Mouse (Mus musculus) kidney, adult 9 months (tissue): Measurements from ENCODE around the gene Arfrp1.
A peak's percentile ranks its signal among the peaks of the same experiment; 100 is the strongest.

Experiments used
- DNase-seq: peaks from one replicate; pipeline ENCODE4 v3.0.0; 2022

Arfrp1 gene

DNA sequence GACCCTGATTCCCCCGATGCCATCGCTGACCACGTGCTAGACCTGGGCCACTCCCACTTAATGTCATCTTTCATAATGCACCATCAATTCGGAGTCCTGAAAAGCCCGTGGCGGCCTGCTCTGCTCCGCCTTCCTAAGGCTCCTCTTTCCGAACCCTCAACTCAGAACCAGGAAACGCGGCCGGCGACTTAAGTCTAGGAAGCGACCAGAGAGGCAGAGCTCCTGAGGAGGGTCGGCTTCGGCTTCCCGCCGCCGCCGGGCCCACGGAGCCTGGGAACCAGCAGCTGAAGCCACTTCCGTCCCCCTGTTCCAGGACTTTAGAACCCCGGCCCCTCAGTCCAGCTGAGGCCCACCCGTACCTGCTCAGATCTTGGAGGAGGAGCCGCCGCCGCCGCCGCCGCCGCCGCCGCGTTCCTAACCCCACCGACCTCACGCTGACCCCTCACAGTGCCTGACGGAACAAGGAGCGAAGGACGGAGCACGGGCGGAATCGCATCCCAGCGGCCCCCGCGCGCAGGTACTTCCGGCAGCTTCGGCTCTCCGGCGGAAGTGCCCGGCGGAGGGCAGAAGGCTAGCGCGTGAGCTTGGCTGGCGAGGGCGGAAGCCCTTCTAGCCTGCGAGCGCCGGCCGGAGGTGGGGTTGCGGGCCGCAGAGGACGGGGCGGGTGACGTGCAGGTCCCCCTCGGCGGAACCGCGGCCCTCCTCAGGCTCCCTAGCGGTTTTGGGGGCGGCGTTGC lies at the start of gene Arfrp1, which contains the start of gene Zgpat:
Gene Arfrp1, minus strand, starts transcription at position 545 of the 737 bp plus-strand sequence.
Gene Zgpat, plus strand, starts transcription at position 69 of the 737 bp plus-strand sequence.
- peak; percentile 89 for DNase-seq

DNA sequence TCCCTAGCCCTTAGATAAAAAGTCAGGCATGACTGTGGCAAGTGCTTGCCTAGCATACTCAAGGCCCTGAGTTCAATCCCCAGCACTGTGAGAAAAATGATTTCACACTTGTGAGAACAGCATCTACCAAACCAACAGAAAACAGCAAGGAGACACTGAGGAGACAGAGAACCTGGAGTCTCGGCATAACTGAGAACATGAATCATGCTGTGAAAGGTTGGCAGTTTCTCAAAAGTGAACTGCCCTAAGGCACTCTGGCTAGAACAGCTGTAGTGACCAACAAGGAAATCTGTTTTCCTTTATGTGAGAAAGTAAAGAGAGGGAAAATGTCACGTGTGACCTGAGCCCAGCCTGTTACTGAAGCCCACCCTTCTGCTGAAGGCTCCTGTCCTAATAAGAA lies 47.9 kb upstream of the Arfrp1 start:
- no peak for DNase-seq

DNA sequence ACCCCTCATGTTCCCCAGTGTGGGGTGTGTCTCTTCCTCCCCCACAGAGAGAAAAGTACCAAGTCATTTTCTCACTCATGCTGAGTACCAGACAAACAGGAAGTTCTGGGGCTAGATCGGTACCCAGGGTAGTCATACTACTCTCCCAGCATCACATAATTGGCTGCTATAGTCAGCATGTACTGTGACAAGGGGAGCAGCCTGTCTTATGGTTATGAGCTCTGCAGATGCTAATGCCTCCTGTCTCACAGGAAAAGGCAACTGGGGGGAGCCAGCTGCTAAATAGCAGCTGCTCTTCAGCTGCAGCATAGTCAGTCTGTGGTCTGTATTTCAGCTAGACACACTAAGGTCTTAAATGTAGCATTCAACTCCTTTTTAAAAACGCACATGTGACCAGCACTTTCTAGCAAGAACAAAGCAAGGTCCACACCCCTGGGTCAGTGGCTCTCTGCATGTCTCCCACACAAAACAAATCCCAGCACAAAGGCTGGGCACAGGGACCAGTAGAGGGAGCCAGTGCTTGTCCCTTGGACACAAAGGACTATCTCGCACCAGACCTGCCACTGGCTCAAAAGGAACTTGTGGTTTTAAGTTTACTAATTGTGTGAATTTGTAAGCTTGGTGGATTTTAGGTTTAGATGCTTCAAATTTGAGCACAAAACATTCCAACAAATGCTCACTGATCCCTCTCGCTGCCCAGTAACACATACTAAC lies 45.7 kb upstream of the Arfrp1 start:
- DNase-seq = peak; percentile 79

DNA sequence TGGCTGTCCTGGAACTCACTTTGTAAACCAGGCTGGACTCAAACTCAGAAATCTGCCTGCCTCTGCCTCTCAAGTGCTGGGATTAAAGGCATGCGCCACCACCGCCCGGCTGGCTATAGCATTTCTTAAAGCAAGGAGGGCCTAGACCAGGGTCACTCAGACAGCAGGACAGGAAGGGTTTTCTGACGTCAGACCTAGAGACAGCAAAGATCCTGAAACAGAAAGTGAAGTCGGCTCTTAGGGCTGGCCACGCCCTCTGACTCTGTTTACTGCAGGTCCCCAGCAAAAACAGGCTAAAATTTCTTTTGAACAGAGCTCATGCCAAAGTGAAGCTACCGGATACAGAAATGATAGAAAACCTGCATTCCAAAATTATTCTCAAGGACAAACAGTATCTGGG lies 44.4 kb upstream of the Arfrp1 start:
- DNase-seq = no peak

DNA sequence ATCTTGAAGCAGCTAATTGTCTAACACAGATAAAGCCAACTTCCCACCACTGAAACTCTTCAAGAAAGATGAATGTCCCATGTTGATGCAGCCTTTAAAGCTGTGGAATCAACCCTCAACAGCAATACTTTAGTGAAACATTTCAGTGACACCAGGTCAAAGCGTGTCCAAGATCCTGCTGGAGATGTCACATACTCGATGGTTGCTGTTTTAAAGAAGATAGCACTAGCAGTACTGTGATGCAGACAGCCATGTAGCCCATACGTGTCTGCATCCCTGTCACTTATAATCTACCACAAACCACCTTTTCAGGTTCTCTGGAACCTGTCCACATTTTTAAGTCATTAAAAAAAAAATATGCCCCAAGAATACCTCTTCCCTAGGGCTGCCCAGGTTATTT lies 38.5 kb upstream of the Arfrp1 start:
- no peak for DNase-seq

DNA sequence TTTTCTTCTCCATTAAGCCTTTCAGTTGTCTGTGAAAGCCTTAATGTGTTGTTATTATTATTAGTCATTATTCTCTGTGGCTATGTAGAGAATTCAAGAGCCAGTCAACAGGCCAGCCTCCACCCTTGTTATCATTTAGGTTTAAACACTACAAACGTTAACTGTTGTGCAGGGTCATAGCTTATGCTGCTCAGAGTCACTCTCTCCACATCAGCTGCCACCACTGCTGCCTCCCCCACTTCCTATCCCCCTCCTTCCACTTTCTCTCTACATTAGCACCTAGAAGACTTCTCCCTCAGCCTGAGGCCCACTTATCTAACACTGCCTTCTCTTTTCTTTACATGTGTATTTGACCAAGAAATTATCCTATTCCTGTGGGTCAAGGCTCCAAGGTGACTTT lies 36.3 kb upstream of the Arfrp1 start:
- no peak for DNase-seq

DNA sequence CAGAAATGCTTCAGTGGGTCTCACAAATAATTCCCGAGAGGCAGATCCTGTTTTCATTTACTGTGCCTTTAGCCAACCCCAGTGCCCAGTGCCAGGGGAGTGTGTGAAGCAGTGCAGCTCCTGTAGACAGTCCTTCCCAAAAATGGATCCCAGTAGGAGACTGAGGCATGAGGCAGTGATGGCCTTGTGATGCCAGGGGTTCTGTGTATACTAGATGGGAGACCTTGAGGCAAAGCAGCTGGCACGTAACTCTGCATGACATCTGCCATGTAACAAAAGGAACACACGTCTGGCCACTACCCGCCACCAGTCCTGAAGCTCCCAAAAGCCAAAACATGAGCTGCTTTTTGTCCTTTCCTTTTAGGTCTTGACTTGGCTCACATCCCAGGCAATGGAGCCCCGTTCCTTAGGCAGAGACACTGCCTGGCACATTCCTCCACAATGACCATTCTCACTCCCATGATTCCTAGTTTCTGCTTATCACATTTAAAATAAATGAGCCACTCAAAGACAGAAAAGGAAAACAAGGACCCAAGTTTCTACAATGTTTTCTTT lies 32.1 kb upstream of the Arfrp1 start:
- DNase-seq = no peak

DNA sequence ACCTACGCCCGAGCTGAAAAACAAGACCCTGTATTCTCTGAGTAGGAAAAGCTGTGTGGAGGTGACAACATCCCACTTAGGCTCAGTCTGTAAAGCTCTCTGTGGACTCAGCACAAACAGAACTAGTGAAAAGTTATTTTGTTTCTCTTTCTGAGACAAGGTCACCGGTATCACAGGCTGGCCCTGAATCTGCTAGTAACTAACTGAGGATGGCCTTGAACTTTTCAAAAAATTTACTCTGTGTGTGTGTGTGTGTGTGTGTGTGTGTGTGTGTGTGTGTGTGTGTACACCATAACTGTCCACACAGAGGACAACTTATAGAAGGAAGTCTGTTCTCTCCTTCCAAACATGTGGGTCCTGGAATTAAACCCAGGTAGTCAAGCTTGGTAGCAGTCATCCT lies 28.9 kb upstream of the Arfrp1 start:
- DNase-seq = no peak

DNA sequence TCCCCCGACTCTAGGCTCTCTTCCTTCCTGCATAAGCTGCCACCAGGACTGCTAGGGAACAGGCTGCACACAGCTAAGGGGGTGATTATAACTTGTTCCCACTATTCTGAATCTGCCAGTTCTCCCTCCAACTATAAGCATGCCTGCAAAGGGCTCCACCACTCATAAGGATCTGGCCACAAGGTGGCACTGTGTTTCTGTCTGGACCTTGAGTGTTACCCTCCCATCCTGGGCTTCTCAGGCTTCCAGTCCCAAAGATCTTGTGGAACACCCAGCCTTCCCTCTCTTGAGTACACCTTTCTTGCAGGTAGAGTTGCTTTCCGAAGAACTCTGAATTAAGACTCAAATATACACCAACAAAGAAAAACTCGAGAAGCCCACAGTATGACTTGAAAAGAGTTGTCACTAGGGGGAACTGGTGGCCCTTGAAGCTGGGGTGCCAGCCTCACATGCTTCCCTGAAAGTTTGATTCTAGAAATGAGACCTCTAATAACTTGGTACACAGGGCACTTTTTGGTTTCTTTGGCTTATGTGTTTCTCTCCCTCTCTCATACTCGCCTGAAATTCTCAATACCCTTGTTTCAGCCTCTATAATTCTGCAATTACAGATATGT lies 27.5 kb upstream of the Arfrp1 start:
- DNase-seq = peak; percentile 89

DNA sequence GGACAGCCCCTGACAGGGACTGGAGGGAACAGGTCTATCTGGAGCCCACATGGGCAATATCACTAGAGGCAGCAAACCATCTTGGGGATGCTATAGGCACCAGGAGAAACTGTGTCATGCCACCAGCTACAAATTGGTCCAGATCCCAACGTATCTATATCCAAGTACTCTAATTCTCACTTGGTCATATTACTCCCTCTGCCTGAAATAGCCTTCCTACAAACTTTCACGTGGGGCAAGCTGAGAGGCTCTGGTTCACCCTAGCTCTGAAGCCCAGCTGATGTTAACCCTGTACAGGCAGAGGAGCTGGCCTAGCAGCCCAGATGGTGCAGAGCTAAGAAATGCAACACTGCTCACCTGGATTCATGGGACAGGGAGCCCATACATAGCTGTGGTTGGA lies 26.3 kb upstream of the Arfrp1 start:
- no peak for DNase-seq

DNA sequence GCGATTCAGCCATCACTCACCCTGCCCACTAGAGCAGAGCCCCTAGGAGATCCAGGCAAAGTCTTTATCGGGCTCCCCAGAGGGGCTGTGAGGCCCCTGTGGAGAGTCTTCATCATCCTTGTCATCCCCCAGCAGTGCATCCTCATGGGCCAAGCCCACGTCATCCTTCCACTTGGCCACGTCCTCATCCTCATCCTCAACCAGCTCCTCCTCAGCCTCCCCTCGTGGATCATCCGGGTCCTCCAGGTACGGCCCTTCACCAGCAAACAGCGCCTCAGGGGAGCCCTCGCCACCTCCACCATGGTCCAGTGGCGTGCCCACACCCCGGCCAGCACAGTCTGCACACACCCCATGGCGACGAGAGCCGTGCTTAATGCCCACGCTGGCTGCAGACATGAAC lies 25.8 kb upstream of the Arfrp1 start:
- DNase-seq = no peak

DNA sequence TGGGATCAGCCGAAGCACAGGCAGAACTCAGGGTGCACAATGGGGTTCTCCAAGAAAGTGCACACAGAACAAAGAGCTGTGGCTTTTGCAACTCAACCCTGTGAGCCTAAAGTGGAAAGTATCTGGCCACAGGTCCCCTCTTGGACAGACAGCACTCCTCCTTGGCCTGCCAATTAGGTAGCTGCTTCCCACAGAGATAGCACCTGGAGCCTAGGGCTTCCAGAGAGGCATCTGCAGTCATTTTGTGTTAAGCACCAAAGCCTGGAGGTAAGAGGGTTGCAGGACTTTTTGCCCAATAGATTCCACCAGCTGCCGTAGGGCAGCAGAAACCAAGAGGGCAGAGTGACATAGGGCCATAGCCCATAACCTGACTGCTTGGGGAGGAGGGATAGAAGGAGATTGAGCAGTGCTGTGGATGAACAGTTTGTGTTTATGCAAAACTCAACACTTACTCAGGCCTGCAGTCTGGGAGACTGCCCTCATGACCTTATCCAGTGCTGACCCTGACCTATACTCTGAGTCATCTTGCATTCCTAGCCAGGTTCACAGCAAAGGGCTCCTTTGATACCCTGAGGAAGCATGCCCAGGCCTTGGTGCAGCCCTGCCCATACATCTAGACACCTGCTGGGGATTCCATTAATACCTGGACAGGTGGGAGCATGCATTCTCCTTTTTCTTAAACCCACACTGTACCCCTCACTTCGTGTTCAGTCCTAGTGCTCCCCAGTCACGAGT lies 25.1 kb upstream of the Arfrp1 start:
- no peak for DNase-seq

DNA sequence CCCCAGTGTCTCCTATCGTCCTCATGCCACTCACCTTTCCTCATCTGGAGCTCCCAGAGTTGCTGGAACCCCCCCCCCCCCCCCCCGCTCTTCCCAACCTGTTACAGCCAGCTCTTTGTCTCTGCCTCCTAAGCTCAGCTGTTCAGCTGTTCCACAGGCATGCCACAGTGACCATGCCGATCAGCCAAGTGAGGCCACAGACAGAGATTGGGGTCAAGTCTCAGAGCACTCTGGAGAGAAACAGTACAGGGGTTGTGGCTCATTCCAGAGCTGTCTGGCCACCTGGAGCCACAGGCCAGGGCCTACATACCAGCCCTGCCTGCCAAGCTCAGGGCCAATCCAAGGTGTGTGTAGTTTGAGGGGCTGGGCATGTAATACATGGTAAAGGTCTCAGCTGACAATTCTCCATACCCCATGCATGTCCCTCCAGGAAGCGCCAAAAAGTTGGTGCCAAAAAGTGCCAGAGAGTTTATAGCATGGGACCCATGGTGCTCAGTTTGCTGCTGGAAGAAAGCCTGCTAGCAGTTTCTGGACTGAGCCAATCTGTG lies 21.5 kb upstream of the Arfrp1 start:
- DNase-seq = no peak

DNA sequence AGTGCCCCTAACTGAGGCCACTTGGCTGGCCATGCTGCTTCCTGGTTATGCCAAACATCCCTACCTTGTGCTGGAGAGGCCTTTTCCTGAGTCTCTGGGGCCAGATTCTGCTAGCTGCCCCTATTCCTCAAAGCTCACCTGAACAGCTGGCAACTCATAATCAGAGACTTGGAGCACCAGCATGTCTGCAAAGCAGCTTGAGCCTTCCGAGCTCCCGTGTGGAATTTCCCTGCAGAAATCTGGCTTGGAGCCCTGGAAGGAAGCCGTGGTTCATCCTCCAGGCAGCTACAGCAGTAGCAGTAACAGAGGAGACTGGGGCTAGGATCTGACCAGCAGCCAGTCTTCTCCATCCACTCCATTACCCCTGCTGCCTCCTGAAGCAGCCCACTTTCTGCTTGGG lies 20.7 kb upstream of the Arfrp1 start:
- peak; percentile 21 for DNase-seq

DNA sequence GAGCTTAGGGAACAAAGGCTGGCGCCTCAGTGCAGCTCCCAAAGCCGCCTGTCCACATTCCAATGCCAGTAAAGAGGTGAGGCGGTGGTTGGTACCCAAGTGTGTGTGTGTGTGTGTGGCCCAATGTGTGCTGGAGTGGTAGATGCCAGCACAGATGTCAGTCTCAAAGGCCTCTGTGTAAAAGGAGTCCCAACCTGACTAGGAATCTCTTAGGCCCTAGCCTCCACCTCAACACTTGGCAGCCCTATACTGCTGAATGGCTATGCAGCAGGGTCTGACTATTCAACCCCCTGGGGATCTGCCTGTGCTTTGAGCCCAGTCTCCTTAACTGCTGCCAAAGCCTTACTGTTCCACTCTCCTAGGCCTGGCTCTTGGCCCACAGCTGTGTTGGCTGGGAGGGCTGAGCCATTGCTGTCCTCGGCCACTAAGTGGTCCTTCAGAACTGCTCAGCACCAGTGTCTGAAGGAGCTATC lies 19.8 kb upstream of the Arfrp1 start:
- DNase-seq = peak; percentile 20

DNA sequence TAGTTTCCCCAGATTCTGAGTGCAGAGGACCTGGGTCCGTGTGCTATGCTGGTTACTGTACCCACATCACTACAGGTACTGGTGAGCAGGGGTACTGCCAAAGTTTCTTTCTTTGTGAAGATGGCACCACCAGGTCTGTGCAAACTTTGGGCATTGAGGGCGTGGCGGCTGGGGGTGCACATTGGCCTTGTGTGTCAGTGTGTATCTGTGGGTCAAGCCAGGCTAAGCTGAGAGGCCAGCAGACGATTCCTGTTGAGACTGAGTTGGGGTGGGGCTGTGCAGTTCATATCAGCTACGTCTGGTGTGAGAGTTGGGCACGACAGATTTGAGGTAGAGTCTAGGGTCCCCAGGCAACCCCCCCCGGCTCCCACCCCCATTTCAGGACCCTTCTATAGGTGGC lies 19.3 kb upstream of the Arfrp1 start:
- no peak for DNase-seq

DNA sequence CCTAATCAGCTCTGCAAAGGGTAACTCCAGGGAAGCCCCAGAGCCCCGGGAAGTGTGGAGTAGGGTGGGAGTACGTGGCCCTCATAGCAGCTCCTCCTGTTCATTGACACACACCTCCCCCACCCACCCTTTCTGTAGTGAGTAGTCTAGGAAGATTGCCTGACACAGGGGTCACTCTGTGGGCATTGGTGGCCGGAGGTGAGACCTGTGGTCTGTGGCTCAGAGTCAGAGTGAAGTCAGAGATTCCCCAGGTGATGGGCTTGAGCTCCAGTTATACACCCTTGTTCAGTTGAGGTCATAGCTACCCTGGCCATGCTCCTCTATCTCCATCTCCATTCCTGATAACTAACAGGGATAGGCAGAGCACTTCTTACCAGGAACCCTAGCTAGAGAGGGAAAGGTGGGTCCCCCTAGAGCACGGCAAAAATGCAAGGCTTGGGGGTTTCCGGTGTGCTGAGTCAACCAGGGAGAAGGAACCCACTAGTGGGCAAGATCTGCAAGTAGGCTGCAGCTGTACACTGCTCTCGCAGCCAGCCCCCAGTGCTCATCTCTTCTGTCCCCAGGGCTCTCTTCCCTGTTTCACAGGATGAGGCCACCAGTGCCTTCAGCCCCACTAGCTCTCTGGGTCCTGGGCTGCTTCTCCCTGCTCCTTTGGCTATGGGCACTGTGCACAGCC lies 16.6 kb upstream of the Arfrp1 start:
- DNase-seq = no peak

DNA sequence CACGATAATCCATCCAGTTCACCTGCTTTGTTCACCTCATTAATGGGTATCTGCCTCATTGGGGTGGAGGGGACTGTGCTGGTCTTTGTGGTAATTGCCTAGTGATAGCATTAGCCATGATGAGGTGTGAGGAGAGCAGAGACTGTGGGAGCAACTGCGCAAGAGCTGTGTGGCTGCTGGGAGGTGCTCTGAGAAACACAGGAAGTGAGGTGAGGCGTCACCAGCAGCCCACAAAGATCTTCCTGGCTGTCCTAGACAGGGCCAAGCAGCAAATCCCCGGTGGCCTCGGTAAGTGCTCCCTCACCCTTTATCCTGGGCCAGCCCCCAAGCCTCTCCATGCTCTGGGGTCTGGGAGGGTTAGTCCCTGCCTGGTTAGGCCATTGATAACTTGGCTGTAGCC lies 15.9 kb upstream of the Arfrp1 start:
- DNase-seq = no peak

DNA sequence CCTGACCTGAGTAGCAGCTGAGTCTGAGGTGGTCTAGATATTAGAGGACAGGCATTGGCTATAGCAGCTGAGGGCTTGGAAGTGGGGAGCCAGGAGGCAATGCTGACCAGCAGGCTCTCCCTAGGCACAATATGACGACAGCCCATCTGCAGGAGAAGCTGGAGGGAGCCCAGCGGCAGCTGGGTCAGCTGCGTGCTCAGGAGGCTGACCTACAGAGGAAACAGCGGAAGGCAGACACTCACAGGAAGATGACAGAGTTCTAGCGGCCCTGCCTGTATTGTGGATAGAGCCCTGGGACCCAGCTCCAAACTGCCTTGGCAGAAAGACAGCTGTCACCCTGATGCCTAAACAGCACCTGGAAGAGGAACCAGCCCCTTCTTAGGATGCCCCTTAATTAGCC lies 15.0 kb upstream of the Arfrp1 start:
- no peak for DNase-seq

DNA sequence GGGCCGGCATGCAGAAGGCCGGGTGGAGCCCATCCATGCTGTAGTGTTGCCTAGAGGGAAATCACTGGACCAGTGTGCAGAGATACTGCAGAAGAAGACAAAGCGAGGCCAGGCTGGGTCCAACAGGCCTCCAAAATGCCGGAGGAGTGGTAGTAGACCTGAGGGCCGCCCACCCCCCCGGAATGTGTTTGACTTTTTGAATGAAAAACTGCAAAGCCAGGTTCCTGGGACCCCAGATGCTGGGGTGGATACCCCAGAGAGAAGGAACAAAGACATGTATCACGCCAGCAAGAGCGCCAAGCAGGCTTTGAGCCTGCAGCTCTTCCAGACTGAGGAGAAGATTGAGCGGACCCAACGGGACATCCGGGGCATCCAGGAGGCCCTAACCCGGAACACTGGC lies 14.6 kb upstream of the Arfrp1 start, which contains the start of gene Lime1:
Gene Lime1, plus strand, starts transcription at position 301 of the 400 bp plus-strand sequence.
- no peak for DNase-seq

DNA sequence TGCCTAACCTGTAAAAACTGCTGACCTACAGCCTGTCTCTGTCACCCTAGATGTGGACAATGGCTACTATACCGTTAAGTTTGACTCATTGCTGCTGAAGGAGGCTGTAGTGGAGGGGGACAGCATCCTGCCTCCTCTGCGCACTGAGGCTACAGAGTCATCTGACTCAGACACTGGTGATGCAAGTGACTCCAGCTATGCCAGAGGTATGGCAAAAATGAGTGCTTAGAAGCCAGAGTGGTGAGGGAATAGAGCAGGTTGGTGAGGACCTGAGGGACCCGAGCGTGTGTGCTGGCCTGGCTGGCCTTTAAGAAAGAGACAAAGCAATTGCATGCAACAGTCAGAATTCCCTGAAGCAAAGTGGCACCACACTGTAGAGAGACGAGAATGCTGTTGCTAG lies 13.5 kb upstream of the Arfrp1 start:
- DNase-seq = no peak

DNA sequence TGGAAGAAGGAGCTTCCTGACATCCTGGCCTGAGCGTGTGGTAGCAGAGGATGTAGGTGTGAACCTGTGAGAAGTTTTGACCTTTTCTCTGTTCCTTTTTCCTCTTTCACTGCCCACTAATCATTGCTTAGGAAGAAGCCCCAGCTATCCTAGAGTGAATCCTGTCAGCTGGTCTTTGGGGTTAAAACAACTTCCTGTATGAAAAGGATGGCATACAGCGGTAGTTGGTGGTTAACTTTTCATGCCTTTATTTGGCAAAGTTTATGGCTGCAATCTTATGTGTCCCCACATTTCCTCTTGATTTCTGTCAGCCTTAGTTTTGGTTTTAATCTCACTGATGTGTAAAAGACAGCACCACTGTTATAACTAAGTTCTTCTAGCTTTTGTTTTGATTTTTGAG lies 12.0 kb upstream of the Arfrp1 start:
- no peak for DNase-seq
